Mouse (Mus musculus): ENCODE results near the gene Crebl2. TPM values are rescaled to one million over a fixed set of nuclear protein-coding genes. Genes with fewer than 3 reads are reported as not detected.

Crebl2 gene
- 2.3 and 3.1 TPM in 2 replicates for polyA plus RNA-seq (2015; fragmentation: Nextera tagmentation; extraction: Ambion mirVana)

- Histone ChIP-seq H3K9me3 (replicated peaks) (no peaks in the 10 kb centered on the region), H3K9ac (peak within 1 kb of the TSS; percentile 63), H3K27ac (peak within 1 kb of the TSS; percentile 90), H3K27me3 (no peaks in the 10 kb centered on the region), H3K4me3 (replicated peaks) (peak within 1 kb of the TSS; percentile 64), H3K4me2 (peak within 1 kb of the TSS; percentile 65), H3K4me1 (peaks cover 14% of the 10 kb centered on the region), H3K36me3 (no peaks in the 10 kb centered on the region)
- ATAC-seq (replicated peaks; ENCODE audit: low FRiP score), result peak; percentile 98
- 0% methylated on average over 57 of the region's 58 CpGs for WGBS
These were observed at the start of gene Crebl2 for GRCm38 (mm10) chr6:134829786-134830700. Gene Crebl2, plus strand, starts transcription at chr6:134830154.

GRCm38 (mm10) chr6:134781494-134781913 is 48.5 kb upstream of the Crebl2 start:
- ATAC-seq (replicated peaks; ENCODE audit: low FRiP score), result no peak
- 0 out of 2 replicates have a peak, but pooled peaks cover 4% of the 10 kb centered on the region for H3K4me1 ChIP-seq
- no peaks in the 10 kb centered on the region for H3K27me3 ChIP-seq
- no peak overlapping the region for H3K4me3 ChIP-seq (replicated peaks)
- H3K36me3 ChIP-seq, result no peaks in the 10 kb centered on the region
- no peak overlapping the region for H3K27ac ChIP-seq
- H3K9me3 ChIP-seq (replicated peaks), result no peaks in the 10 kb centered on the region
- WGBS, result 87% methylated on average over 7 of the region's 7 CpGs
- H3K4me2 ChIP-seq, result no peak overlapping the region
- no peak overlapping the region for H3K9ac ChIP-seq

- Histone ChIP-seq H3K4me1 (0 out of 2 replicates have a peak, but pooled peaks cover 4% of the 10 kb centered on the region), H3K27me3 (no peaks in the 10 kb centered on the region), H3K4me2 (no peak overlapping the region), H3K9me3 (replicated peaks) (no peaks in the 10 kb centered on the region), H3K27ac (no peak overlapping the region), H3K4me3 (replicated peaks) (no peak overlapping the region), H3K9ac (no peak overlapping the region), H3K36me3 (no peaks in the 10 kb centered on the region)
- ATAC-seq (replicated peaks; ENCODE audit: low FRiP score), result no peak
- WGBS, result 90% methylated on average over 7 of the region's 7 CpGs
These were observed 47.1 kb upstream of the Crebl2 start for GRCm38 (mm10) chr6:134782900-134783299.

GRCm38 (mm10) chr6:134786426-134786825 is 43.5 kb upstream of the Crebl2 start:
- no peak overlapping the region for H3K27ac ChIP-seq
- H3K9me3 ChIP-seq (replicated peaks), result no peaks in the 10 kb centered on the region
- no peak for ATAC-seq (replicated peaks; ENCODE audit: low FRiP score)
- H3K4me2 ChIP-seq, result no peak overlapping the region
- peaks cover 8% of the 10 kb centered on the region; the same call in 1 of the 2 replicates for H3K4me1 ChIP-seq
- no peaks in the 10 kb centered on the region for H3K36me3 ChIP-seq
- H3K9ac ChIP-seq, result no peak overlapping the region
- H3K4me3 ChIP-seq (replicated peaks), result no peak overlapping the region
- WGBS, result 63% methylated on average over 3 of the region's 3 CpGs
- H3K27me3 ChIP-seq, result no peaks in the 10 kb centered on the region

GRCm38 (mm10) chr6:134789100-134789499 is 40.9 kb upstream of the Crebl2 start:
- Histone ChIP-seq H3K9ac (no peak overlapping the region), H3K27ac (no peak overlapping the region), H3K36me3 (no peaks in the 10 kb centered on the region), H3K9me3 (replicated peaks) (no peaks in the 10 kb centered on the region), H3K4me2 (no peak overlapping the region), H3K4me1 (peaks cover 15% of the 10 kb centered on the region), H3K27me3 (no peaks in the 10 kb centered on the region), H3K4me3 (replicated peaks) (no peak overlapping the region)
- WGBS, result 82% methylated on average over 6 of the region's 6 CpGs
- ATAC-seq (replicated peaks; ENCODE audit: low FRiP score), result no peak

- peak overlapping the region; percentile 96 for H3K27ac ChIP-seq
- under 1% methylated on average over 45 of the region's 46 CpGs for WGBS
- no peaks in the 10 kb centered on the region for H3K36me3 ChIP-seq
- H3K4me3 ChIP-seq (replicated peaks), result peak overlapping the region; percentile 80
- ATAC-seq (replicated peaks; ENCODE audit: low FRiP score), result no peak; the same call in 1 of the 2 replicates
- H3K4me2 ChIP-seq, result peak overlapping the region; percentile 68
- H3K27me3 ChIP-seq, result no peaks in the 10 kb centered on the region
- H3K9ac ChIP-seq, result peak overlapping the region; percentile 93
- H3K4me1 ChIP-seq, result peaks cover 18% of the 10 kb centered on the region
- no peaks in the 10 kb centered on the region for H3K9me3 ChIP-seq (replicated peaks)
These were observed 38.5 kb upstream of the Crebl2 start for GRCm38 (mm10) chr6:134791251-134792118.

GRCm38 (mm10) chr6:134792141-134793045 is 37.6 kb upstream of the Crebl2 start, which contains the start of gene Dusp16:
Gene Dusp16, minus strand, starts transcription at chr6:134792625.
- Histone ChIP-seq H3K27ac (peak within 1 kb of the TSS; percentile 96), H3K4me2 (peak within 1 kb of the TSS; percentile 68), H3K9me3 (replicated peaks) (no peaks in the 10 kb centered on the region), H3K27me3 (no peaks in the 10 kb centered on the region), H3K4me3 (replicated peaks) (peak within 1 kb of the TSS; percentile 80), H3K36me3 (no peaks in the 10 kb centered on the region), H3K9ac (peak within 1 kb of the TSS; percentile 93), H3K4me1 (peaks cover 18% of the 10 kb centered on the region)
- peak; percentile 92 for ATAC-seq (replicated peaks; ENCODE audit: low FRiP score)
- under 1% methylated on average over 85 of the region's 108 CpGs for WGBS

GRCm38 (mm10) chr6:134793046-134793806 is 36.7 kb upstream of the Crebl2 start:
- 0 out of 2 replicates have a peak, but pooled peaks have one; percentile 2 for ATAC-seq (replicated peaks; ENCODE audit: low FRiP score)
- H3K4me1 ChIP-seq, result peaks cover 18% of the 10 kb centered on the region

GRCm38 (mm10) chr6:134793911-134794520 is 35.9 kb upstream of the Crebl2 start:
- peaks cover 18% of the 10 kb centered on the region for H3K4me1 ChIP-seq
- peak overlapping the region; percentile 55 for H3K4me2 ChIP-seq
- no peaks in the 10 kb centered on the region for H3K9me3 ChIP-seq (replicated peaks)
- no peaks in the 10 kb centered on the region for H3K27me3 ChIP-seq
- H3K9ac ChIP-seq, result 0 out of 2 replicates have a peak overlapping the region, but pooled peaks have one; percentile 23
- no peaks in the 10 kb centered on the region for H3K36me3 ChIP-seq
- peak overlapping the region; percentile 78 for H3K27ac ChIP-seq
- H3K4me3 ChIP-seq (replicated peaks), result peak overlapping the region; percentile 21; the same call in 1 of the 2 replicates
- WGBS, result 14% methylated on average over 21 of the region's 21 CpGs
- peak; percentile 27; the same call in 1 of the 2 replicates for ATAC-seq (replicated peaks; ENCODE audit: low FRiP score)

More at GRCm38 (mm10) chr6:134793046-134793806, 36.7 kb upstream of the Crebl2 start:
- no peaks in the 10 kb centered on the region for H3K27me3 ChIP-seq
- peak overlapping the region; percentile 66 for H3K9ac ChIP-seq
- peak overlapping the region; percentile 80 for H3K4me3 ChIP-seq (replicated peaks)
- no peaks in the 10 kb centered on the region for H3K9me3 ChIP-seq (replicated peaks)
- WGBS, result 43% methylated on average over 21 of the region's 21 CpGs
- no peaks in the 10 kb centered on the region for H3K36me3 ChIP-seq
- peak overlapping the region; percentile 68 for H3K4me2 ChIP-seq
- peak overlapping the region; percentile 78 for H3K27ac ChIP-seq

GRCm38 (mm10) chr6:134796297-134796696 is 33.7 kb upstream of the Crebl2 start:
- Histone ChIP-seq H3K4me3 (replicated peaks) (no peak overlapping the region), H3K9me3 (replicated peaks) (no peaks in the 10 kb centered on the region), H3K9ac (no peak overlapping the region), H3K4me1 (peaks cover 14% of the 10 kb centered on the region), H3K4me2 (no peak overlapping the region), H3K27ac (no peak overlapping the region), H3K27me3 (no peaks in the 10 kb centered on the region), H3K36me3 (no peaks in the 10 kb centered on the region)
- ATAC-seq (replicated peaks; ENCODE audit: low FRiP score), result no peak
- 91% methylated on average over 10 of the region's 10 CpGs for WGBS

Data from kidney, embryonic 15.5 days (tissue).